Mouse (Mus musculus): ENCODE data around the gene Gm11111. TPM values are rescaled to one million over a fixed set of nuclear protein-coding genes. Genes with fewer than 3 reads are reported as not detected.

The Gm11111 gene
- total and polyA plus RNA-seq, 3 experiments = not detected

DNA sequence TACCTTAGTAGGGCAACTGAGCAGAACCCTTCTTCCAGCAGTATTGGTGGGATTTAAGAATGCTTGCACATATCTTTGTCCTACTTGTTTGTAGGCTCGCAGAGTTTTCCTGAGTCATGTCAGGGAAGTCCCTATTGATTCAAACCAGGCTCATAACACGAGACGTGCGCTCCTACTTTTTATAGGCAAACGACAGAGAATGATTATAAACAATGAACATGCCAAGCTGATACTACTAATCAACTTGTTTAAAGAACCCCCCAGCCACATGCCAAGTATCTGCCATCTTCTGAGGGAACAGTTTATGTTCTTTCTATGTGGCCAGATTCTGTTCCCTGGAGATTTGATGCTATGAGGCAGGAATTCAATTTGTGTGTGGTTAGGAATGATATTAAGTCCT, 28.3 kb downstream of the Gm11111 start:
- H3K36me3 ChIP-seq (replicated peaks in 1 of 2; ENCODE audit: control insufficient read depth in 1 of 2, insufficient read depth in 1 of 2, low read length in 1 of 2) = no peaks in the 10 kb centered on the region

DNA sequence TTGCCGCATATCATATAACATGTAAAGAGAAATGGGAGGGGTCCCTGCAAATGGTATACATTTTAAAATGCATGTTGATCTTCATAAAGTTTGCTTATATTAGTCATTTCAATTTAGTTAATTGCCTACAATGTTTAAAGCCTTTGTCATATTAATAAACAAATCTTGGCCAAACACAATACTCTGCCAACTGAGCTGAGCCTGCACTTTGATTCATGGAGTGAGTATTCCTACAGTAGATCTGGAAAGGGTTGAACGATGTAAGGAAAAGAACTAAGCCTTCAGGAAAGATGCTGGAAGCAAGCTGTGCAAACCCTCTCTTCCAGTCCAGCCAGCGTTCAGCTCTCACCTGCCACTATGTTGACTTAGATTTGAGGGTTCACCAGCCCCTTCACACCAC, 29.6 kb downstream of the Gm11111 start:
- DNase-seq (ENCODE audit: extremely low read depth) = no peak
- Histone ChIP-seq H3K4me2 (ENCODE audit: insufficient read depth, low read depth, poor library complexity, severe bottlenecking) (no peak overlapping the region), H3K4me1 (ENCODE audit: control insufficient read depth in 1 of 2, insufficient read depth in 2 of 2) (peaks cover 8 to 67% of the 10 kb centered on the region in 2 experiments), H3K4me3 (replicated peaks in 1 of 3; ENCODE audit: low read depth in 2 of 3, low read length in 2 of 3, poor library complexity in 1 of 3) (no peak overlapping the region), H3K9ac (ENCODE audit: insufficient read depth, low read depth) (no peak overlapping the region), H3K27me3 (replicated peaks) (no peaks in the 10 kb centered on the region), H3K79me2 (replicated peaks; ENCODE audit: control insufficient read depth, extremely low read depth, insufficient read depth, poor library complexity, severe bottlenecking) (no peaks in the 10 kb centered on the region), H3K36me3 (replicated peaks in 1 of 2; ENCODE audit: control insufficient read depth in 1 of 2, insufficient read depth in 1 of 2, low read length in 1 of 2) (no peaks in the 10 kb centered on the region), H3K27ac (ENCODE audit: insufficient read depth, low read depth) (no peak overlapping the region), H3K9me3 (replicated peaks; ENCODE audit: low read length) (no peaks in the 10 kb centered on the region)
- in situ Hi-C loops (cut with MboI; ENCODE audit: low pct_ligation_motif_present, low pct_unique_long_range_greater_than_20kb, low sequenced_read_pairs) = no loop called here
- TF ChIP-seq CTCF (conservative IDR thresholded peaks at IDR 0.05 in 1 of 2, IDR thresholded peaks at IDR 0.05 in 1 of 2; ENCODE audit: low read depth in 2 of 2, low read length in 2 of 2) = no peak
- TF ChIP-seq ZNF384 (IDR thresholded peaks at IDR 0.05; ENCODE audit: low read depth, low read length) = no peak
- dilution Hi-C loops (cut with MboI; ENCODE audit: extremely low pct_ligation_motif_present, extremely low pct_unique_long_range_greater_than_20kb, low sequenced_read_pairs) = no loop called here

More for the DNA sequence above, 28.3 kb downstream of the Gm11111 start:
- Histone ChIP-seq H3K27ac (ENCODE audit: insufficient read depth, low read depth) (no peak overlapping the region), H3K9ac (ENCODE audit: insufficient read depth, low read depth) (no peak overlapping the region), H3K27me3 (replicated peaks) (no peaks in the 10 kb centered on the region), H3K79me2 (replicated peaks; ENCODE audit: control insufficient read depth, extremely low read depth, insufficient read depth, poor library complexity, severe bottlenecking) (no peaks in the 10 kb centered on the region), H3K9me3 (replicated peaks; ENCODE audit: low read length) (no peaks in the 10 kb centered on the region), H3K4me3 (replicated peaks in 1 of 3; ENCODE audit: low read depth in 2 of 3, low read length in 2 of 3, poor library complexity in 1 of 3) (no peak overlapping the region), H3K4me2 (ENCODE audit: insufficient read depth, low read depth, poor library complexity, severe bottlenecking) (peak overlapping the region; percentile 29; the same call in 1 of the 2 replicates), H3K4me1 (ENCODE audit: control insufficient read depth in 1 of 2, insufficient read depth in 2 of 2) (peaks cover 7 to 63% of the 10 kb centered on the region in 2 experiments)
- dilution Hi-C loops (cut with MboI; ENCODE audit: extremely low pct_ligation_motif_present, extremely low pct_unique_long_range_greater_than_20kb, low sequenced_read_pairs) (no loop called here), in situ Hi-C loops (cut with MboI; ENCODE audit: low pct_ligation_motif_present, low pct_unique_long_range_greater_than_20kb, low sequenced_read_pairs) (no loop called here)
- no peak for DNase-seq (ENCODE audit: extremely low read depth)
- no peak for TF ChIP-seq CHD2 (IDR thresholded peaks at IDR 0.05; ENCODE audit: low read length)
- TF ChIP-seq TCF12 (IDR thresholded peaks at IDR 0.05; ENCODE audit: low read depth, low read length) = no peak
- TF ChIP-seq USF1 (IDR thresholded peaks at IDR 0.05; ENCODE audit: low read depth, low read length) = no peak
- TF ChIP-seq MAZ (IDR thresholded peaks at IDR 0.05; ENCODE audit: low read depth, low read length) = no peak
- no peak for TF ChIP-seq IRF4 (IDR thresholded peaks at IDR 0.05; ENCODE audit: low read depth, low read length)
- TF ChIP-seq GABPA (IDR thresholded peaks at IDR 0.05; ENCODE audit: insufficient replicate concordance, low read depth, low read length) = no peak
- no peak for TF ChIP-seq KAT2A (IDR thresholded peaks at IDR 0.05; ENCODE audit: insufficient replicate concordance, low read length)
- no peak for TF ChIP-seq JUN (IDR thresholded peaks at IDR 0.05; ENCODE audit: insufficient read depth, low read depth, low read length)

DNA sequence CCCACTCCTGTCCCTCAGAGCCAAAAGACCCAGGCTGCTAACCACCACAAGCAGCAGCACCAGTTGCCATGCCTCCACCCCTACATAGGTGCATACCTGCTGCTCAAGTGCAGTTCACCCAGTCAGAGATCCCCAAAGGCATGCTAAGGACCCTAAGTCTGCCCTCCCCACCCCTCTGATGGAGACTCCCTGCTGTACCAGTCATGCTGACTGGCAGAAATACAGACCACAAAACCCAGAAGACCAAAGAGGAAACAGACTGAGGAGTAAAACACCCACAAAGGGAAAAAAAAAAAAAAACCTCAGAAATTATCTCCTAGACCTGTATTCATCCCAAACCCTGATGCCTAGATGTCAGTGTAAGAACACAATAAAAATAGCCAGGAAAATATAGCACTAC, 33.4 kb downstream of the Gm11111 start:
- Histone ChIP-seq H3K9me3 (replicated peaks; ENCODE audit: low read length) (no peaks in the 10 kb centered on the region), H3K4me2 (ENCODE audit: insufficient read depth, low read depth, poor library complexity, severe bottlenecking) (no peak overlapping the region), H3K27ac (ENCODE audit: insufficient read depth, low read depth) (no peak overlapping the region), H3K4me3 (replicated peaks in 1 of 3; ENCODE audit: low read depth in 2 of 3, low read length in 2 of 3, poor library complexity in 1 of 3) (no peak overlapping the region), H3K79me2 (replicated peaks; ENCODE audit: control insufficient read depth, extremely low read depth, insufficient read depth, poor library complexity, severe bottlenecking) (no peaks in the 10 kb centered on the region), H3K36me3 (replicated peaks in 1 of 2; ENCODE audit: control insufficient read depth in 1 of 2, insufficient read depth in 1 of 2, low read length in 1 of 2) (no peaks in the 10 kb centered on the region), H3K4me1 (ENCODE audit: control insufficient read depth in 1 of 2, insufficient read depth in 2 of 2) (peaks cover 5 to 40% of the 10 kb centered on the region in 2 experiments), H3K27me3 (replicated peaks) (no peaks in the 10 kb centered on the region), H3K9ac (ENCODE audit: insufficient read depth, low read depth) (no peak overlapping the region)
- dilution Hi-C loops (cut with MboI; ENCODE audit: extremely low pct_ligation_motif_present, extremely low pct_unique_long_range_greater_than_20kb, low sequenced_read_pairs) = no loop called here
- in situ Hi-C loops (cut with MboI; ENCODE audit: low pct_ligation_motif_present, low pct_unique_long_range_greater_than_20kb, low sequenced_read_pairs) = no loop called here
- TF ChIP-seq MAFK (IDR thresholded peaks at IDR 0.05; ENCODE audit: insufficient replicate concordance, low read length) = 0 out of 2 replicates have a peak, but pooled peaks have one; percentile 31
- peak; percentile 65; the same call in 1 of the 2 replicates for TF ChIP-seq ZNF384 (IDR thresholded peaks at IDR 0.05; ENCODE audit: low read depth, low read length)
- TF ChIP-seq CHD1 (IDR thresholded peaks at IDR 0.05; ENCODE audit: low read depth, low read length) = no peak
- no peak for DNase-seq (ENCODE audit: extremely low read depth)

Other genes with a start within 250 kb of the Gm11111 start
- not detected in 2 replicates for gene Cfap299, start 223.4 kb upstream of the Gm11111 start, total RNA-seq (2012; rRNA removed)
- not detected in 2 replicates for gene Cfap299, start 223.4 kb upstream of the Gm11111 start, total RNA-seq (2014; rRNA removed)
- not detected in 2 replicates for gene Cfap299, start 223.4 kb upstream of the Gm11111 start, polyA plus RNA-seq (2012; ENCODE audit: insufficient read length, low read depth)